Mouse (Mus musculus) lung, postnatal 25 days (tissue): ENCODE measurements at regions not wholly inside any gene's neighbourhood (a gene's known extent, or its start where the extent isn't known, plus 50 kb on each side); places are given as distances from the start of the nearest gene placed in this dataset.

ENCODE experiments used
- DNase-seq: peaks from one replicate; pipeline ENCODE4 v3.0.0; 2022; ENCODE audit warnings: low spot score

GRCm38 (mm10) chr4:81841642-81842494, 399.3 kb upstream of the Mpdz start:
- peak; percentile 16 for DNase-seq

- DNase-seq = peak; percentile 11
Measured at GRCm38 (mm10) chr4:81829972-81830371, 387.4 kb upstream of the Mpdz start.

- no peak for DNase-seq
Measured at GRCm38 (mm10) chr4:81827453-81827852, 384.8 kb upstream of the Mpdz start.

GRCm38 (mm10) chr4:81825966-81826365, 383.4 kb upstream of the Mpdz start:
- DNase-seq = no peak

- DNase-seq = no peak
Measured at GRCm38 (mm10) chr4:81823566-81823965, 381.0 kb upstream of the Mpdz start.

- no peak for DNase-seq
Measured at GRCm38 (mm10) chr4:81789274-81789673, 346.7 kb upstream of the Mpdz start.

GRCm38 (mm10) chr4:81788636-81789035, 346.0 kb upstream of the Mpdz start:
- DNase-seq = no peak

- DNase-seq = no peak
Measured at GRCm38 (mm10) chr4:81781971-81782370, 339.4 kb upstream of the Mpdz start.

GRCm38 (mm10) chr4:81766705-81767104, 324.1 kb upstream of the Mpdz start:
- no peak for DNase-seq

GRCm38 (mm10) chr4:81764026-81764867, 321.6 kb upstream of the Mpdz start:
- no peak for DNase-seq

GRCm38 (mm10) chr4:81763311-81764025, 320.9 kb upstream of the Mpdz start:
- no peak for DNase-seq

- DNase-seq = no peak
Measured at GRCm38 (mm10) chr4:81762592-81763229, 320.1 kb upstream of the Mpdz start.

- no peak for DNase-seq
Measured at GRCm38 (mm10) chr4:81757905-81758304, 315.3 kb upstream of the Mpdz start.

- peak; percentile 82 for DNase-seq
Measured at GRCm38 (mm10) chr4:81744629-81745509, 302.3 kb upstream of the Mpdz start.

GRCm38 (mm10) chr4:81743978-81744628, 301.5 kb upstream of the Mpdz start:
- DNase-seq = no peak

- DNase-seq = no peak
Measured at GRCm38 (mm10) chr4:81742536-81743459, 300.2 kb upstream of the Mpdz start.

GRCm38 (mm10) chr4:81734391-81734790, 291.8 kb upstream of the Mpdz start:
- no peak for DNase-seq

GRCm38 (mm10) chr4:81730386-81730785, 287.8 kb upstream of the Mpdz start:
- DNase-seq = no peak

- no peak for DNase-seq
Measured at GRCm38 (mm10) chr4:81728961-81729360, 286.3 kb upstream of the Mpdz start.
